Mouse (Mus musculus): ENCODE data around the gene Tfb2m. TPM values are rescaled to one million over a fixed set of nuclear protein-coding genes. Genes with fewer than 3 reads are reported as not detected.

Tfb2m gene
- polyA plus RNA-seq (2012; rRNA removed): 27.3 and 30.4 TPM in 2 replicates

DNA sequence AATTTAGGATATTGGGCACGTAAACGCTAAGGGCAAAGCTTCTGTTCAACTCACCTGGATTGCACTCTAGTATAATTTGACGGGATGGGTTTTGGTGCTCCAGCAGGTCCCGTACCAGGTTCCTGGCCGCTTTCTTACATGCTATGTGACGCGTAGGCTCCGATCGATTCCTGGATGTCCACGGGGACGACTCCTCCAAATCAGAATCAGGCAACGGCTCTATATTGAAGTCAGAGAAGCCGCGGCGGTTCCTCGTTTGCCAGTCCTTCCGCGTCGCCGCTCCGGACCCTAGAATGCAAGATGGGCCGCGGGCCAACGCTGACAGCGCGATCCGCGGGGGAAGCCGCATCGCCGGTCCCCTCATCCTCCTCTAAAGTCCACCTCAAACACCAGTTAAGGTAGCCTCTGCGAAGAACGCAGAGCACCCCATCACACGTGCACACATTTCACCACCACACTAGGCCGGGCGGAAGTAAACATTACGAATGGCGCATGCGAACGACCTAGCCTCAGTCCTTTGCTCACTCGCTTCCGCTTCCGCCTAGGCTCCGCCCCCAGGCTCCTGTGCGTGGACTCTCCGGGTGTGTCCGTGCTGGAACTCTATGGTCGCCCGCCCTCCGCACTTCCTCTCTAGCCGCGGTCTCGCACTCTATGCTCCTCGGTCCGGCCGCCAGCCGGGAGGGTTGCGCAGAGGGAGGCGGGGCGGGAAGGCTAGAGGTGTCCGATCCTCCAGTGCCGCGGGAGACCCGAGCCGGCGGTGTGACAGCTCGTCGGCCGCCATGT, at the start of gene Tfb2m, which contains the start of gene Cnst:
Gene Tfb2m (minus strand): TSS at position 500 of the 783 bp plus-strand sequence.
Gene Cnst (plus strand): TSS at position 603 of the 783 bp plus-strand sequence.
- DNase-seq (ENCODE audit: low spot score): peak; percentile 96

DNA sequence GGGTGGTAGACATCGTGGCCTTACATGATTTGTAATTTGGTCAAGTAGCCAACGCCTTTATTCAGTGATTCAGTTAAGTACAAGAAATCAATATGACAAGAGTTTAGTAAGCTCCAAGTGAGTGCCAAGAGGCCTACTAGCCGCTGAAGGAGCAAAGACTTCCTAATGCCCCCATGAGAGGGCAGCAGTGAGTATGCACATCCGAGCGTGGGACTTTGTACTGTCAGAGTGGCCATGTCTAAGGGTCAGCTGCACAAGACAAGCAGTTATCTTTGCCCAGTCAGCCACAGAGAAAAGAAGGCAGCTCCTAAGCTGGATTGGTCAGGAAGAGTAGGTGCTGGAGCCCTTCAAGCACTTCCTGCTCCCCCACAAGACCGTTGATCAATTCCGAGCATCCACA, 46.9 kb upstream of the Tfb2m start:
- DNase-seq (ENCODE audit: low spot score): no peak

DNA sequence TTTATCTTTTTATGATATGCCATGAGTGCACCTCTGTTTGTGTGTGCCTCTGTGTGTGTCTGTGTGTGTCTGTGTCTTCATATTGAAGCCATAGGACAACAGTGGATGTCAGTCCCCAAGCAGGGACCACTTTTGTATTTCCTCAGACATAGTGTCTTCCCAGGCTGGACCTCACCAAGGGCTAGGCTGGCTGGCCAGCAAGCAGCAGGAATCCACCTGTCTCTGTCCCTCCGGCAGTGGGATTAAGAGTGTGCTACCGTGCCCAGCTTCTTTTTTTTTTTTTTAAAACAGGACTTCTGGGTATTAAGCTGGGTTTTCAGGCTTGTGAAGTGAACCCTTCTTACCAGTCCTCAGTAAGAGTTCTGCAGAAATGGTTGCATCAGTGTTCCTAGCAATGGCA, 46.1 kb upstream of the Tfb2m start:
- DNase-seq (ENCODE audit: low spot score): no peak

DNA sequence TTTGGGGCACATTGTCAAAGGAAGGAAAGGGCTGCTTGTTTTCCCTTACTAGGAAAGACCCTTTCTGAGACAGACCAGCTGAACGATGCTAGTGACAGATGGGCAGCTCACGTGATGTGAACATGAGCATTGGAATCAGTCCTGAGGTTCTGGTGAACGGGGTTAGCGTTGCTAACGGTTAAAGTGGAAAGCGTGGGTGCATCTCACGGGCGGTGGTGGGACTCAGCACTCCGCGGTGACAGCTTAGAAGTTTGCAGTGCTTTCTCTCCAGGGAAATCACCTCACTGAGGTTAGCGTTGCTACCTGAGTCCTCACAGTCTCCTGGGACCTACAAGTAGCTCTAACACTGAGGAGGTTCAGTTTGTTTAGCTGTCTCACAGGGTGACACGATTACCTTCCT, 45.6 kb upstream of the Tfb2m start:
- DNase-seq (ENCODE audit: low spot score): no peak

DNA sequence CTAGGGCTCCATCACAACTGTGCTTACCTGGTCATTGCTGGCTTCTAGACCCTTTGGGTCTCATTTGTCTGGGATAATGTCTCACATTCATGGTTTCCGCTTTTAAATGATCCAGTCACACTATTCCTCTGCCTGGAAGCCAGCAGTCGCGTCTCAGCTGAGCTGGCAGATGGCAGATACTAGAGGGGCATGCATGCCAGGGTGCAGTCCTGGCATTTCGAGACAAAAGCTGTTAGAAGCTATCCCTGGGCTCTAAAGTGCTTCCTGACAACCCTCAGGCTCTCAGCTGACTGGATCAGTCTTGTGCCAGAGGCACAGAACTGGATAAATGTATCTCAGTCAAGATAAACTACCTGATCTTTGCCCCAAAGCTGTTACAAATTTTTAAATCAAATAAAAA, 42.2 kb upstream of the Tfb2m start:
- no peak for DNase-seq (ENCODE audit: low spot score)

DNA sequence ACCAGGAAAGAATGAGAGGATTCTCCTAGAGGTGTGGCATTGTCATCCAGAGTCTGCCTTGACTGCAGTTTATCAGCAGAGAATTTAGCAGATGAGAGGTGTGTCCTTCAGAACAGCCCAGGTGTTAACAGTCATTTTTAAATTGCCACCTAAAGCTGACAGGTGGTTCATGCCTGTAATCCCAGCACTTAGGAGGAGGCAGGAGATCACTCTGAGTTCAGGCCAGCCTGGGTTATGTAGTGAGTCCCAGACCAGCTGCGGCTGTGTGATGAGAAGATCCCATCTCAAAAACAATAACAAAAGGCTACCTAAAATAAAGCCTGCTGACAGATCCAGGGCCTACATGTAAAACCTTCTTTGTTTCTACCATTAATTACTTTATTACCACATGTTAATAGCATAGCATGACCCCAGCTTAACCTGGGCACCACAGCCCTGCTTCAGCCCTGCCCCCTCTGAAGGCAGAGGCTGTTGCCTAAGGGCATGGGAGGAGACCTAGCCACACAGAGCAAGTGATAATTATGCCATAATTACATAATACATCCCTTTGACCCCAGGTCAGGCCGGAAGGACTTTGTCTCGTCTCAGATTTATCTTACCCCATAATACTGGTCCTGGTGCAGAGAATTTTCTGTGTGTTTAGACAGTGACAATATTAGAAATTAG, 40.5 kb upstream of the Tfb2m start:
- no peak for DNase-seq (ENCODE audit: low spot score)

DNA sequence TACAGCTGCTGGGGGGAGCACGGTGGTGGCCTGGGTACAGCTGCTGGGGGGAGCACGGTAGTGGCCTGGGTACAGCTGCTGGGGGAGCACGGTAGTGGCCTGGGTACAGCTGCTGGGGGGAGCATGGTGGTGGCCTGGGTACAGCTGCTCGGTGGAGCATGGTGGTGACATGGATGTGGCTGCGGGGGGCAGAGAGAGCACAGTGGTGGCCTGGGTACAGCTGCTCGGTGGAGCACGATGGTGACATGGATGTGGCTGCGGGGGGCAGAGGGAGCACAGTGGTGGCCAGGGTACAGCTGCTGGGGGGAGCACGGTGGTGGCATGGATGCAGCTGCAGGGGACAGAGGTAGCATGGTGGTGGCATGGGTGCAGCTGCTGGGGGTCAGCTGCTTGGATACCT, 39.6 kb upstream of the Tfb2m start:
- no peak for DNase-seq (ENCODE audit: low spot score)

DNA sequence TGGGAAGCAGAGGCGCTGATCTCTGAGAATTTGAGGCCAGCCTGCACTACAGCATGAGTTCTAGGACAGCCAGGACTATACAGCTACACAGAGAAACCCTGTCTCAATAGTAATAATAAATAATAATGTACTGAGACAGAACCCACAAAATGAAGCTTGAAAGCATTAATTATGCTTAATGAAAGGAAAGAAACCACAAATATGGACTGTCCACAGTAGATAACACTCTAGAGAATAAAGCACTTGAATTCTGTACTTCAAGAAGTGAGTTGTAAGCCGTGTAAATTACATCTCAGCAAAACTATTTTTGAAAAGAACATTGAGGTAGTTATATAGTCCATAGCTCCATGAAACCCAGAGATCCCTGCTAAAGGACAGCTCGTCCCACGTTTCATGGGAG, 38.2 kb upstream of the Tfb2m start:
- DNase-seq (ENCODE audit: low spot score): no peak

DNA sequence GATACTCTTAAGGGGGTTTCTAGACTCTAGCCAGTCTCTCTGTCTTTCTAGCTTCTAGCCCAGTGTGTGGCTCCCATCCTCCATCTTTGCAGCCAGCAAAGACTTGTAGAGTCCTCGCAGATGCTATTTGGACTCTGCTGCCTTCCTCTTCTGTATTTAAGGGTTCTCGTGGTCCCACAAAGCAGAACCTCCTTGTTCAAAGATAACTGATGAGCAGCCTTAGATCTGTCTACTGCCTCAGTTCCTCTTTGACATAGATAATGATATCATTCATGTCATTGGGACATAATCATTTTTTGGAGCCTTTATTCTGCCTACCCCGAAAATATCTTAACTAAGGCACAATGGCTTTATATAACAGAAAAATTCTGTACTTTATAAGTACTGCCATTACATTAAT, 37.0 kb upstream of the Tfb2m start:
- no peak for DNase-seq (ENCODE audit: low spot score)

DNA sequence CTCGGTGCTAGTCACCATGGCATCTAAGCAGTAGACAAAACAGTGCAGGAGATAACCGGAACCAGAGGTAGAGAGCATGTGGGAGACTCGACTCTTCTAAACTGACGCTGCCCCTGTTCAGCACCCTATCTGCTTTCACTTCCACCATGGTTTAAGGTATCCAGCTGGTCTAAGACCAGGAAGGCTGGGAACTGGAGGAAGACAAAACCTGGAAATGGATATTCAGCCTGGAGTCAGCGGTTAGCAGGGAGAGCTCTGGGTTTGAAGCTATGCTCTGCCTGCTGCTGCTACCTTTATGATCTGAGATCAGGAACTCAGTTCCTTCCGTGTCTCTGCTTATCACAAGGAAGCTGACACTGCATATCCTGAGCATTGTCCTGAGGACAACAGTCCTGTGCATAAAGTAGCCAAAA, 36.0 kb upstream of the Tfb2m start:
- DNase-seq (ENCODE audit: low spot score): no peak

DNA sequence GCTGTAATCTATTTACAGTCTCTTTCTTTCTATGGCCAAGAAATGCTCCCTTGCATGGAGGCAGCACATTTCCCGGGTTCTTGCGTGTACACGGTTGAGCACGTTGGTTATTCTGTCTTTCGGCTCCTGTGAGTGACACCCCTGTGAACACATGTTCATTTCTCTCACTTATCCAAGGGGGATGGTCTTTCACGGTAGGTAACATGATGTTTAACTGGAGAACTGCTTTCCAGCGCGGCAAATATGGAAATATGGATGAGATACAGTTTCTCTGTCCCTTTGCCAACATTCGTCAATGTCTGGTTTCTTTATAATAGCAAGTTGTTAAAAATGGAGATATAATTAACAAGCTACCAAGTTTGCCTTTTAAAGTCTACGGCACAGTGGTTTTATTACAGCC, 35.4 kb upstream of the Tfb2m start:
- DNase-seq (ENCODE audit: low spot score): no peak

DNA sequence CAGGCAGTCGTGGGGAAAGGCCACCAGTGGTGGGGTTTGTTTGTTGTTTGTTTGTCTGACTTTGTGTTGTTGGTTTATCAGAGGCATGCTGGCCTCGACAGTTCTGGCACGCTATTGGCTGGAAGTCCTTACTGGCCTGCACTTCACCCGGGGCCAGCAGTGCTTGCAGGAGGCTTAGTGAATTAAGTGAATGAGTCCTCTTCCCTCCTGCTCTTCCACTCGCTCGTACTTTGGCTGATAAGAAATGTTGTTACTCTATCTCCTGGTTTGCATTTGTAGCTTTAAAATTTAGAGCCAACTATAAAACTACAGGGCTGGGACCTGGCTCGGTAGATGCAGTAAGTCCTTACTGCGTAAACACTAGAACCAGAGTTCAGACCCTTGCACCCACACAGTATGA, 34.1 kb upstream of the Tfb2m start:
- DNase-seq (ENCODE audit: low spot score): no peak

DNA sequence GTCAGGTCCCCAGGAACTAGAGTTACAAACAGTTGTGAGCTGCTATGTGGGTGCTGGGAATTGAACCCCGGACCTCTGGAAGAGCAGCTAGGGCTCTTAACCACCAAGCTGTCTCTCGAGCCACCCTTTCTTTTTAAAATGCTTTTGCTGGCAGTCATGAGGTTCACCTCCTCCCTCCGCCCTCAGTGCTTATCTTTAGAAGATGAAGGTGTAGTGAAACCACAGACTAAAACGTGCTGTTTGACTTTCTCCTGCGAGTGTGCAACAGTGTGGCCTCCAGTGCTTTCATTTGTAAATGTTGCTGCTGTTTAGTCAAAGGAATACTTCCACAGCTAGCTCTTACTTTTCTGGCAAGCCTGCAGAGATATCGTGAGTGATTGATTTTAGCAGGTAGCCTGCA, 32.6 kb upstream of the Tfb2m start:
- no peak for DNase-seq (ENCODE audit: low spot score)

DNA sequence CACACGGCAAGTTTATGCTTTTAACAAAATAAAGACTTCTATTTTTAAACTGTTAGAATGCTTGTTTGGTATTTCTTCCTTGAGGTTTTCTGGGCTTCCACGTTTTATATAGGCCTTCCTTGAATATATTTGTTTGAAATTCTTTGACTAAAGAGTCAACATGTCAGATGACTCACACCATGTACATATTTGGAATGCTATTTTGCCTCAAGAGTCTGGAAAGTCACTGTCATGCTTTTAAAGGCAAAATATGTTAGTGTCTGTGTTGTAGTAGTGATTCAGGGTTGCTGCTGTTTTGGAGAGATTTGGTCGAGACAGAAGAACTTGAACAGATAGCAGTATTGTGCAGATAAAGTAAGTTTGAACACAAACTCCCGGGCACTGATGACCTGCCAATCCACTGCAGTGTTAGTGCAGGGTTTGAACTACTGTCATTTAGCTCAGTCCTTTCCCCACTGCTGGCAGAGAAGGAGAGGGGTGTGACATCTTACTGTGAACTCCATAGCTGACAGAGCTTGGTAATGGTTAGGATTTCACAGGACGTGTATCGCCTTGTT, 27.7 kb upstream of the Tfb2m start:
- no peak for DNase-seq (ENCODE audit: low spot score)

DNA sequence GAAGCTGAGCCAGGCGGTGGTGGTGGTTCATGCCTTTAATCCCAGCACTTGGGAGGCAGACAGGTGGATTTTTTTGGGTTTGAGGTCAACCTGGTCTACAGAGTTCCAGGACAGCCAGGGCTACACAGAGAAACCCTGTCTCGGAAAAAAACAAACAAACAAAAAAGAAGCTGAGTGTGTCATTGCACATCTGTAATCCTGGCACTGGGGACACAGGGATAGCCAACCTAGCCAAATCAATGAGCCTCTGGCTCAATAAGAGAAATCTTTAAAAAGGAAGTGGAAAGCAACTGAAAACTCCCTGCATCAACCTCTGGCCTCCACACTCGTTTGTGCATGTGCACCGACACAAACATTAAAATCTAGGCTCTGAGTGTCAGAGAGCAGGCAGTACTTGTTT, 25.6 kb upstream of the Tfb2m start:
- no peak for DNase-seq (ENCODE audit: low spot score)

DNA sequence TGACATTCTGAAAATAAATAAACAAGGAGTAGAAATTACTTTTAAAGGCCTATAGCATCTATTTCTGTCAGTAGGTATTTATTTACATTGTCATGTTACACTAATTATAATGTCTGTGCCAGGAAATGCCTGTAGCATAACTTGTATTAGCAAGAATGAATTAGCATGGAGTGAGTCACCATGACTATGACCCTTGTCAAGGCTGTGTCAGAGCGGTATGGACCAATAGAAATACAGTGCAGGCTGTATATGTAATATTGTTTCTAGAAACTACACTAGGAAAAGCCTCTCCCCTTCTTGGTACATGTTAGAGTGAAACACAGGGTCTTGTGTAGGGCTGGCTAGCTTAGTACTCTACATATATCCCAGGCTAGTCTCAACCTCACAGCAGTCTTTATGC, 24.4 kb upstream of the Tfb2m start:
- DNase-seq (ENCODE audit: low spot score): no peak

DNA sequence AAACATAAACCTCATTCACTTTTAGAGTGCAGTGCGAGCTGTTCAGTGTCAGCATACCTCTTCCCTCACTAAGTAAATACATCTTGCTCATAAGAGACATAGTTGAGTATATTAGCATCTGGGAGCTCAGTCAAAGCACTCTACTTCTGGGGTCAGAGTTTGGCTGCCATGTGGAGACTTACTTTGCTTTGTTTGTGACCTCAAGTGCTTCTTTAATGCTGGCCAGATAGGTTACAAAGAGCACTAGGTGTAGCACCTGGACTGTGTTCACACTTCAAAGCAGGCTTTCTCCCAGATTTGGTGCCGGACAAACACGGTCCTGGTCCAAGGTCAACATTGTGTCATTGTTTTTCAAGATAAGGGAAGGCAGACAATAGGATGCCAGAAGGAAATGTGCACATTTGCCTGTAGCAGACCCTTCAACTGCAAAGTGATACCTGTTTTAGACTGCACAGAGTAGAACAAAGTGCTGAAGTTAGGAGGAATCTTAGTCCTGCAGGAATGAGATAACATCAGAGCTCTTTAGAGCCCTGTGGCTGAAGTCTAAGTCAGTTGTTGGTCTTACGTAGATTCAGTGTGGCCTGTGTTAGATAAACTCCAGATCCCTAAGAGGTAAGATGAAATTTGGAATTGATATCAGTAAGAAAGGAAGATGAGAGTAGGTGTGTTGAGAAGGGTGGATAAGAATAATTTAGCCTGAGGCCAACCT, 22.8 kb upstream of the Tfb2m start:
- DNase-seq (ENCODE audit: low spot score): no peak

DNA sequence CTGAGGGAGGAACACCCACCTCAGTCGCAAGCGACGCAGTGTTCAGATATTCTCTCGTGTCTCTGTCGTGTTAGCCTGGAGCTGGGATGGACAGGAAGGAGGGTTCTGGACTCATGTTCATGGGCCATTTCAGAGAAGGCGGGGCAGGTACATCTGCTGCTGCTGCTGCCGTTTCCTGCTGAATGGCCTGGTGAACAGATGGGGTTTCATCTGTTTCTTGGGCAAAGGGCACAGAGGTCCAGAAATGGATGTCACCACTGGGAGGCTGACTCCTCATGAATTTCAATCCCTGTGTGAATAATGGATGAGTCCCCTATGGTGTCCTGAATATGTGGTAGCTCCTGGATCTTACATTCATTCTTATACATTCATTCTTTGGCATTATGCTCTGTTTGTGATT, 21.5 kb upstream of the Tfb2m start:
- DNase-seq (ENCODE audit: low spot score): no peak

DNA sequence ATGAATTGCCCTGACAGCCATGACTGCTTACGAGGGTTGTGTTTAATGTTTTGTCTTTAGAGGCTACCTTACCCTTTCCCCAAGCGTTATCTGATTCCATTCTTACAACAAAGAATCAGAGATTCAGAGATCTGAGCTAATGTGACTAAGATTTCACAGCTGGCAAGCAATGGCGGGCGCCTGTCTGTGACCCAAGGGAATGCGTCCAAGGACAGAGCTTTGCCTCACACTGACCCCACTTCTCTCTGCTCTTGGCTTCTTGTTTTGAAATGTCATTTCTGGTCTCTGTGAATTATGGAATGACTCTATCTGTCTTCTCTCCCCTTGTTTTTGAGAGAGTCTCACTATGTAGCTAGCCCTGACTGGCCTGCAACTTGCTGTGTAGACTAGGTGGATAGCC, 17.9 kb upstream of the Tfb2m start:
- DNase-seq (ENCODE audit: low spot score): no peak

DNA sequence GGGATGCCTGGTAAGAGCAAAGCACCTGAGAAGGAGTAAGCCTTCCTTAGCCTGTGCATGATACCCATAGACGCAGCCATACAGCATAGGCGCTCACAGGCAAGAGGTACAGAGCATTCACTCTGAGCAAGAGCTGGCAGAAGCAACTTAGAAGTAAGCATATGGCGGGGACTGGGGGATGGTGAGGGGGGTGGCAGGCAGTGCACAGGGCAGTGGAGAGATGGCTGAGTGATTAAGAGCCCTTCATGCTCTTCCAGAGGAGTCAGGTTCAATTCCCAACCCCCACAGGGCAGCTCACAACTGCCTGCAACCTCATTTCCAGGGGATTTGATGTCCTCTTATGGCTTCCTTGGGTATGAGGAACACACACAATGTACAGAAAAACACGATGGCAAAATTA, 17.1 kb upstream of the Tfb2m start:
- DNase-seq (ENCODE audit: low spot score): no peak

DNA sequence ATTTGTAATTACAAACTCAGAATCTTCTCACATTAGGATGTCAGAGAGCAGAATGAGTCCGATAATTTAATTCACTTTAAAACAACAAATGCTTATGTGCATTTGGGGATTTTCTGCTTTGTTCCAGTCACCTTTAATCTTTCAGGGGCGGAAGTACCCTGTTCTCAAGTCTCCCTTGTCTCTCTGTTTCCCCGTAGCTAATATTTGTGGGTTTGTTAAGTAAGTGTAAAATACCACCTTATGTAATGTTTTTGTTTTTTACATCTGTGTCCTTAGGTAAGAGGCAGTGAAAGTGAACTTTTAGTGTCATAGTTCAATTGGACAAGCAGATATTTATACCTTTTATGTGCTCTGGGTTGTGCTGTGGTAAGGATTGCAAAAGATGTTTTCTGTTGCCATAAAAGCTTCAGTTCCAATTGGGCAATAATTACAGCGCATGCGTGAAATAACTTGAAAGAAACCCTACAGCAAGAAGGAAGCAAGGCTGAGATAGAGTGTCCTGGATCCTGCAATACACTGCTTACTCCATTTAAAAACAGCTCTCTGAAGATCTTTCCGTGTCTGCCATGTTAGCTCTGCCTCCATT, 14.9 kb upstream of the Tfb2m start:
- no peak for DNase-seq (ENCODE audit: low spot score)
